8 mouse cellular contexts compared by ENCODE assay signal in genomic region chr6:100833811-100834481, GRCm38 (mm10). TPM values are rescaled to one million over a fixed set of nuclear protein-coding genes. Genes with fewer than 3 reads are reported as not detected.
DNase-seq lines count a peak whose midpoint lies in the region; ATAC-seq and TF ChIP-seq lines count a peak whose summit lies in the region.

No protein-coding gene starts in this region.

- H3K4me1 ChIP-seq in ES-E14 (ENCODE audit: control insufficient read depth in 2 of 2, insufficient read depth in 2 of 2, low read length in 2 of 2, poor library complexity in 1 of 2), result no peaks in the 10 kb centered on the region; a peak in 1 of 4 replicates
- H3K4me1 ChIP-seq in forebrain, embryonic 15.5 days, result peaks cover 33% of the 10 kb centered on the region
- peaks cover 13% of the 10 kb centered on the region for H3K4me1 ChIP-seq in lung, adult 2 months (ENCODE audit: control insufficient read depth, insufficient read depth, low read length)
- peaks cover 10% of the 10 kb centered on the region for H3K4me1 ChIP-seq in olfactory bulb, adult 2 months (ENCODE audit: control insufficient read depth, insufficient read depth, low read length)
- peaks cover 5% of the 10 kb centered on the region for H3K4me1 ChIP-seq in thymus, adult 2 months (replicated peaks; ENCODE audit: control insufficient read depth, insufficient read depth, low read length)

- in situ Hi-C loops in ES-E14 (cut with MboI; ENCODE audit: low sequenced_read_pairs in 2 of 2, unreplicated experiment in 2 of 2), result no loop called here

- H3K36me3 ChIP-seq in ES-E14 (ENCODE audit: control insufficient read depth, insufficient read depth, low read length, poor library complexity, severe bottlenecking), result peaks cover 15% of the 10 kb centered on the region
- peaks cover 31% of the 10 kb centered on the region for H3K36me3 ChIP-seq in forebrain, embryonic 15.5 days
- H3K36me3 ChIP-seq in thymus, adult 2 months (ENCODE audit: control insufficient read depth, insufficient read depth, low read length), result peaks cover 25% of the 10 kb centered on the region

- DNase-seq in ES-E14 (ENCODE audit: low read depth, low spot score), result no peak
- peak; percentile 70 for DNase-seq in cerebellum, adult 11-12 months
- DNase-seq in heart, postnatal 25 days (ENCODE audit: low spot score), result peak; percentile 20
- peak; percentile 56 to 57 for DNase-seq in layer of hippocampus, adult 2 months (ENCODE audit: low spot score in 2 of 2)
- peak; percentile 59 for DNase-seq in lung, adult 2 months
- DNase-seq in thymus, adult 2 months, result peak; percentile 81

- H3K4me2 ChIP-seq in forebrain, embryonic 15.5 days (replicated peaks), result peak overlapping the region; percentile 41

- ATAC-seq in forebrain, embryonic 15.5 days (replicated peaks), result peak; percentile 87

- H3K27ac ChIP-seq in ES-E14 (ENCODE audit: insufficient read depth, low read depth, low read length, poor library complexity, severe bottlenecking), result peak overlapping the region; percentile 68; the same call in 1 of the 2 replicates
- H3K27ac ChIP-seq in forebrain, embryonic 15.5 days (replicated peaks), result peak overlapping the region; percentile 94
- H3K27ac ChIP-seq in layer of hippocampus, adult 2 months, result peak overlapping the region; percentile 90
- peak overlapping the region; percentile 64; the same call in 1 of the 2 replicates for H3K27ac ChIP-seq in olfactory bulb, adult 2 months (ENCODE audit: insufficient read depth, low read depth, low read length)
- peak overlapping the region; percentile 17; the same call in 1 of the 2 replicates for H3K27ac ChIP-seq in thymus, adult 2 months (ENCODE audit: control insufficient read depth, insufficient read depth, low read length)

- H3K9me3 ChIP-seq in ES-E14 (ENCODE audit: control insufficient read depth, insufficient read depth, low read depth, low read length), result no peaks in the 10 kb centered on the region
- no peaks in the 10 kb centered on the region for H3K9me3 ChIP-seq in forebrain, embryonic 15.5 days

- WGBS in forebrain, embryonic 15.5 days, result under 1% methylated on average over 53 of the region's 72 CpGs
- WGBS in lung, adult 2 months, result under 1% methylated on average over 71 of the region's 72 CpGs
- 2% methylated on average over 54 of the region's 72 CpGs for WGBS in olfactory bulb, adult 2 months
- under 1% methylated on average over 56 of the region's 72 CpGs for WGBS in thymus, adult 2 months

- peak overlapping the region; percentile 92 to 100 for H3K4me3 ChIP-seq in ES-E14 (ENCODE audit: insufficient read depth in 1 of 2, low read depth in 1 of 2, low read length in 2 of 2, poor library complexity in 1 of 2, severe bottlenecking in 1 of 2)
- peak overlapping the region; percentile 92 for H3K4me3 ChIP-seq in forebrain, embryonic 15.5 days
- peak overlapping the region; percentile 57 for H3K4me3 ChIP-seq in layer of hippocampus, adult 2 months
- H3K4me3 ChIP-seq in lung, adult 2 months (replicated peaks; ENCODE audit: extremely low read depth, low read depth, low read length), result peak overlapping the region; percentile 98
- H3K4me3 ChIP-seq in olfactory bulb, adult 2 months (ENCODE audit: insufficient read depth, low read depth, low read length), result peak overlapping the region; percentile 75
- H3K4me3 ChIP-seq in thymus, adult 2 months (ENCODE audit: control insufficient read depth, insufficient read depth, low read length), result peak overlapping the region; percentile 86

- TF ChIP-seq CTCF in layer of hippocampus, adult 2 months (conservative IDR thresholded peaks at IDR 0.05), result peak; percentile 71
- no peak for TF ChIP-seq CTCF in lung, adult 2 months (IDR thresholded peaks at IDR 0.05; ENCODE audit: insufficient read depth, low read length)
- peak; percentile 39; the same call in 1 of the 2 replicates for TF ChIP-seq CTCF in olfactory bulb, adult 2 months (IDR thresholded peaks at IDR 0.05; ENCODE audit: insufficient read depth, low read depth, low read length)
- TF ChIP-seq CTCF in thymus, adult 2 months (IDR thresholded peaks at IDR 0.05; ENCODE audit: borderline replicate concordance, control insufficient read depth, extremely low read depth, insufficient read depth, low read length, poor library complexity), result no peak

- no peaks in the 10 kb centered on the region for H3K27me3 ChIP-seq in forebrain, embryonic 15.5 days
- H3K27me3 ChIP-seq in thymus, adult 2 months (ENCODE audit: control insufficient read depth, insufficient read depth, low read length), result no peaks in the 10 kb centered on the region

- 0 out of 2 replicates have a peak, but pooled peaks have one; percentile 3 for TF ChIP-seq POLR2A in lung, adult 2 months (IDR thresholded peaks at IDR 0.05; ENCODE audit: borderline replicate concordance, extremely low read depth, low read depth, low read length)
- peak; percentile 7; the same call in 1 of the 2 replicates for TF ChIP-seq POLR2A in olfactory bulb, adult 2 months (IDR thresholded peaks at IDR 0.05; ENCODE audit: insufficient read depth, low read depth, low read length)
- TF ChIP-seq POLR2A in thymus, adult 2 months (IDR thresholded peaks at IDR 0.05; ENCODE audit: control insufficient read depth, extremely low read depth, insufficient read depth, low read length, poor library complexity), result peak; percentile 52; the same call in 1 of the 2 replicates

- H3K9ac ChIP-seq in ES-E14 (ENCODE audit: insufficient read depth, low read depth, low read length, poor library complexity, severe bottlenecking), result peak overlapping the region; percentile 100
- H3K9ac ChIP-seq in forebrain, embryonic 15.5 days (replicated peaks), result peak overlapping the region; percentile 73

- intact Hi-C loops in heart, postnatal 25 days (cut with DNase I), result loop anchor here (10.0 kb wide), 2 partner anchors 549 to 1169 kb away; partner anchors contain the start of genes Eif4e3, Gm20696 and Rybp

TF ChIP-seq in ES-E14, 5 proteins besides CTCF, POLR2A, EP300 and RAD21:
- TF ChIP-seq HCFC1 (IDR thresholded peaks at IDR 0.05; ENCODE audit: borderline replicate concordance, insufficient read depth, low read length) (no peak), ZC3H11A (IDR thresholded peaks at IDR 0.05; ENCODE audit: borderline replicate concordance, low read depth, low read length) (no peak), ZNF384 (IDR thresholded peaks at IDR 0.05; ENCODE audit: low read depth, low read length) (no peak), MAFK (IDR thresholded peaks at IDR 0.05; ENCODE audit: insufficient read depth, low read depth, low read length) (no peak), CHD2 (IDR thresholded peaks at IDR 0.05; ENCODE audit: low read depth, low read length) (no peak)

RNA-seq across cellular contexts. Expression of gene Ppp4r2, which starts 0.5 kb away (rescaled TPM):
- total RNA-seq in ES-E14 (2012; rRNA removed), result 66.8 and 75.3 TPM in 2 replicates
- polyA plus RNA-seq in forebrain, embryonic 15.5 days (2015; fragmentation: Nextera tagmentation; extraction: Ambion mirVana), result 24.1 and 25.0 TPM in 2 replicates
- 10 to 100 TPM; 44.9 to 50.9 TPM for total RNA-seq in heart, postnatal 25 days (2021)
- total RNA-seq in layer of hippocampus, adult 2 months (2021), result 10 to 100 TPM; 69.4 to 85.4 TPM
- 14.1 and 20.9 TPM in 2 replicates for polyA plus RNA-seq in lung, adult 2 months (2012; rRNA removed)
- 172 TPM in 1 of 2 replicates, not detected in the other for polyA plus RNA-seq in olfactory bulb, adult 2 months (2012; ENCODE audit: insufficient read depth, insufficient read length, low replicate concordance, missing spikeins)
- polyA plus RNA-seq in thymus, adult 2 months (2012; rRNA removed), result 27.0 and 35.0 TPM in 2 replicates

Comparison
In these comparisons a context has a peak if more than half of its experiments do, and no peak if none do; other contexts are left out.
1. H3K27ac ChIP-seq: peak in every context shown above with its lines; median percentile 94 in forebrain, embryonic 15.5 days; 90 in layer of hippocampus, adult 2 months; 68 in ES-E14; 64 in olfactory bulb, adult 2 months; 17 in thymus, adult 2 months.
2. CTCF ChIP-seq: peak in layer of hippocampus, adult 2 months (single experiment) and olfactory bulb, adult 2 months (single experiment); none in lung, adult 2 months (single experiment) and thymus, adult 2 months (single experiment).
3. Peak in every context shown above with its lines, with median percentiles within 50 percentile points of each other: H3K4me3 ChIP-seq and POLR2A ChIP-seq.